Mouse (Mus musculus): ENCODE measurements around the gene E130311K13Rik. TPM values are rescaled to one million over a fixed set of nuclear protein-coding genes. Genes with fewer than 3 reads are reported as not detected.
A peak's percentile ranks its signal among the peaks of the same experiment; 100 is the strongest.

E130311K13Rik gene
- polyA plus RNA-seq, 1 experiment from 2014 or later = 3.7 TPM

DNA sequence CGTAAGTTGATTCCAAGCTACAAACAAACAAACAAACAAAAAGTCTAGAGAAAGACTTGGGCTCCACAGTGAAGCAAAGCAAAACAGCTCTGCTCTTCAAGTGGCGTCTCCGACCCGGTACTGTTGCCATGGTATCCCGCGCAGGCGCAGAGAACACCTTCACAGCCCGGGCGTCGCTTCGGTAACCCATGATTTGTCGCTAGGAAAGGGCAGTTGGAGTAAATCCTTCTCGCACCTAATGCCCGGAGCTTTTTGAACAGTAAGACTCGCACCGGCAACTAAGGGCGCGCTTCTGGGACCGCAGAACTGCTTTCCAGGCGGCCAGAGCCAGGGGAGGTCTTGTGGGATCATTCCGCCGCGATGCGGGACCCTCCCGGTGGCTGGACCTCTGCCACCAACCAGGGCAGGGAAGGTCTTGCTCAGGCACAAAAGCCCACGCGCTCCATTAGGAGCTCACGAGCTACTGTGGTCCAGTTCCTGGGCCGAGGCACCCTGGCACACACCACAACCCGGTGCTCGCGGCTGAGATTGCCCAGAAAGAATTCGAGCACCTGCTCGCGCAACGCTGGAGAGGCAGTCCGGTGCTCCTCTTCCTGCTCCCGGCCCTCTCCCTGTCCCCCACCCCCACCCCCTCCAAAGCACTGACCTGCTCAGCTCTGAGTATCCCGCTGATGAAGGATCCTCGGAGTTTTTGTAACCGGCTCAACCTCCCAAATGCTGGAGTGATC, 30.5 kb downstream of the E130311K13Rik start:
- H3K9me3 ChIP-seq (replicated peaks; ENCODE audit: control insufficient read depth, low read length) = no peaks in the 10 kb centered on the region
- peak overlapping the region; percentile 71 for H3K9ac ChIP-seq (ENCODE audit: low read length)
- H3K4me1 ChIP-seq (ENCODE audit: control insufficient read depth, insufficient read depth, low read length) = peaks cover 5% of the 10 kb centered on the region; the same call in 1 of the 2 replicates
- H3K27me3 ChIP-seq (ENCODE audit: control insufficient read depth, insufficient read depth, low read length) = 0 out of 2 replicates have a peak, but pooled peaks cover 3% of the 10 kb centered on the region
- H3K36me3 ChIP-seq (ENCODE audit: control insufficient read depth, insufficient read depth) = no peaks in the 10 kb centered on the region
- under 1% methylated on average over 41 of the region's 41 CpGs for WGBS
- H3K4me2 ChIP-seq (ENCODE audit: low read depth, low read length) = peak overlapping the region; percentile 100
- H3K4me3 ChIP-seq (ENCODE audit: low read length) = peak overlapping the region; percentile 74
- peak; percentile 82 for ATAC-seq (replicated peaks; ENCODE audit: extremely low read depth, insufficient read depth, low FRiP score)
- H3K27ac ChIP-seq (ENCODE audit: low read length) = no peak overlapping the region

GRCm38 (mm10) chr3:63897177-63897576, 32.1 kb downstream of the E130311K13Rik start:
- Histone ChIP-seq H3K4me2 (ENCODE audit: low read depth, low read length) (no peak overlapping the region), H3K36me3 (ENCODE audit: control insufficient read depth, insufficient read depth) (no peaks in the 10 kb centered on the region), H3K4me3 (ENCODE audit: low read length) (no peak overlapping the region), H3K9ac (ENCODE audit: low read length) (no peak overlapping the region), H3K9me3 (replicated peaks; ENCODE audit: control insufficient read depth, low read length) (no peaks in the 10 kb centered on the region), H3K4me1 (ENCODE audit: control insufficient read depth, insufficient read depth, low read length) (peaks cover 5% of the 10 kb centered on the region; the same call in 1 of the 2 replicates), H3K27me3 (ENCODE audit: control insufficient read depth, insufficient read depth, low read length) (0 out of 2 replicates have a peak, but pooled peaks cover 3% of the 10 kb centered on the region), H3K27ac (ENCODE audit: low read length) (no peak overlapping the region)
- 68% methylated on average over 1 of the region's 1 CpGs for WGBS
- ATAC-seq (replicated peaks; ENCODE audit: extremely low read depth, insufficient read depth, low FRiP score) = no peak

- WGBS = 86% methylated on average over 4 of the region's 4 CpGs
- H3K36me3 ChIP-seq (ENCODE audit: control insufficient read depth, insufficient read depth) = no peaks in the 10 kb centered on the region
- peaks cover 5% of the 10 kb centered on the region; the same call in 1 of the 2 replicates for H3K4me1 ChIP-seq (ENCODE audit: control insufficient read depth, insufficient read depth, low read length)
- no peak for ATAC-seq (replicated peaks; ENCODE audit: extremely low read depth, insufficient read depth, low FRiP score)
- H3K4me3 ChIP-seq (ENCODE audit: low read length) = no peak overlapping the region
- 0 out of 2 replicates have a peak, but pooled peaks cover 3% of the 10 kb centered on the region for H3K27me3 ChIP-seq (ENCODE audit: control insufficient read depth, insufficient read depth, low read length)
- no peak overlapping the region for H3K9ac ChIP-seq (ENCODE audit: low read length)
- H3K27ac ChIP-seq (ENCODE audit: low read length) = no peak overlapping the region
- H3K9me3 ChIP-seq (replicated peaks; ENCODE audit: control insufficient read depth, low read length) = no peaks in the 10 kb centered on the region
- no peak overlapping the region for H3K4me2 ChIP-seq (ENCODE audit: low read depth, low read length)
Measured at GRCm38 (mm10) chr3:63896303-63896702, 33.0 kb downstream of the E130311K13Rik start.

- H3K9me3 ChIP-seq (replicated peaks; ENCODE audit: control insufficient read depth, low read length) = no peaks in the 10 kb centered on the region
- 0 out of 2 replicates have a peak, but pooled peaks cover 3% of the 10 kb centered on the region for H3K27me3 ChIP-seq (ENCODE audit: control insufficient read depth, insufficient read depth, low read length)
- H3K27ac ChIP-seq (ENCODE audit: low read length) = no peak overlapping the region
- H3K4me3 ChIP-seq (ENCODE audit: low read length) = no peak overlapping the region
- WGBS = 60% methylated on average over 2 of the region's 2 CpGs
- no peak overlapping the region for H3K9ac ChIP-seq (ENCODE audit: low read length)
- H3K4me1 ChIP-seq (ENCODE audit: control insufficient read depth, insufficient read depth, low read length) = peaks cover 5% of the 10 kb centered on the region; the same call in 1 of the 2 replicates
- no peak overlapping the region for H3K4me2 ChIP-seq (ENCODE audit: low read depth, low read length)
- ATAC-seq (replicated peaks; ENCODE audit: extremely low read depth, insufficient read depth, low FRiP score) = no peak
- no peaks in the 10 kb centered on the region for H3K36me3 ChIP-seq (ENCODE audit: control insufficient read depth, insufficient read depth)
Measured at GRCm38 (mm10) chr3:63895786-63896185, 33.5 kb downstream of the E130311K13Rik start.

GRCm38 (mm10) chr3:63893677-63894076, 35.6 kb downstream of the E130311K13Rik start:
- 61% methylated on average over 7 of the region's 7 CpGs for WGBS
- no peaks in the 10 kb centered on the region for H3K36me3 ChIP-seq (ENCODE audit: control insufficient read depth, insufficient read depth)
- H3K4me2 ChIP-seq (ENCODE audit: low read depth, low read length) = no peak overlapping the region
- H3K4me1 ChIP-seq (ENCODE audit: control insufficient read depth, insufficient read depth, low read length) = no peaks in the 10 kb centered on the region
- no peak overlapping the region for H3K27ac ChIP-seq (ENCODE audit: low read length)
- H3K4me3 ChIP-seq (ENCODE audit: low read length) = no peak overlapping the region
- H3K9ac ChIP-seq (ENCODE audit: low read length) = no peak overlapping the region
- no peaks in the 10 kb centered on the region for H3K9me3 ChIP-seq (replicated peaks; ENCODE audit: control insufficient read depth, low read length)
- H3K27me3 ChIP-seq (ENCODE audit: control insufficient read depth, insufficient read depth, low read length) = no peaks in the 10 kb centered on the region
- ATAC-seq (replicated peaks; ENCODE audit: extremely low read depth, insufficient read depth, low FRiP score) = no peak

GRCm38 (mm10) chr3:63892154-63892553, 37.1 kb downstream of the E130311K13Rik start:
- Histone ChIP-seq H3K9me3 (replicated peaks; ENCODE audit: control insufficient read depth, low read length) (no peaks in the 10 kb centered on the region), H3K4me3 (ENCODE audit: low read length) (no peak overlapping the region), H3K4me1 (ENCODE audit: control insufficient read depth, insufficient read depth, low read length) (no peaks in the 10 kb centered on the region), H3K36me3 (ENCODE audit: control insufficient read depth, insufficient read depth) (no peaks in the 10 kb centered on the region), H3K4me2 (ENCODE audit: low read depth, low read length) (no peak overlapping the region), H3K27ac (ENCODE audit: low read length) (no peak overlapping the region), H3K9ac (ENCODE audit: low read length) (no peak overlapping the region), H3K27me3 (ENCODE audit: control insufficient read depth, insufficient read depth, low read length) (no peaks in the 10 kb centered on the region)
- 41% methylated on average over 3 of the region's 3 CpGs for WGBS
- no peak for ATAC-seq (replicated peaks; ENCODE audit: extremely low read depth, insufficient read depth, low FRiP score)

GRCm38 (mm10) chr3:63881065-63881464, 48.2 kb downstream of the E130311K13Rik start:
- no peaks in the 10 kb centered on the region for H3K27me3 ChIP-seq (ENCODE audit: control insufficient read depth, insufficient read depth, low read length)
- WGBS = 81% methylated on average over 2 of the region's 2 CpGs
- H3K4me2 ChIP-seq (ENCODE audit: low read depth, low read length) = no peak overlapping the region
- no peak overlapping the region for H3K4me3 ChIP-seq (ENCODE audit: low read length)
- no peaks in the 10 kb centered on the region for H3K9me3 ChIP-seq (replicated peaks; ENCODE audit: control insufficient read depth, low read length)
- no peak overlapping the region for H3K27ac ChIP-seq (ENCODE audit: low read length)
- H3K4me1 ChIP-seq (ENCODE audit: control insufficient read depth, insufficient read depth, low read length) = no peaks in the 10 kb centered on the region
- H3K36me3 ChIP-seq (ENCODE audit: control insufficient read depth, insufficient read depth) = no peaks in the 10 kb centered on the region
- no peak overlapping the region for H3K9ac ChIP-seq (ENCODE audit: low read length)
- ATAC-seq (replicated peaks; ENCODE audit: extremely low read depth, insufficient read depth, low FRiP score) = no peak

- no peaks in the 10 kb centered on the region for H3K36me3 ChIP-seq (ENCODE audit: control insufficient read depth, insufficient read depth)
- H3K9me3 ChIP-seq (replicated peaks; ENCODE audit: control insufficient read depth, low read length) = no peaks in the 10 kb centered on the region
- ATAC-seq (replicated peaks; ENCODE audit: extremely low read depth, insufficient read depth, low FRiP score) = no peak
- H3K27me3 ChIP-seq (ENCODE audit: control insufficient read depth, insufficient read depth, low read length) = no peaks in the 10 kb centered on the region
- no peak overlapping the region for H3K9ac ChIP-seq (ENCODE audit: low read length)
- no peak overlapping the region for H3K4me3 ChIP-seq (ENCODE audit: low read length)
- H3K27ac ChIP-seq (ENCODE audit: low read length) = no peak overlapping the region
- no peak overlapping the region for H3K4me2 ChIP-seq (ENCODE audit: low read depth, low read length)
- no peaks in the 10 kb centered on the region for H3K4me1 ChIP-seq (ENCODE audit: control insufficient read depth, insufficient read depth, low read length)
- 48% methylated on average over 4 of the region's 4 CpGs for WGBS
Measured at GRCm38 (mm10) chr3:63878995-63879666, 50.1 kb downstream of the E130311K13Rik start.

DNA sequence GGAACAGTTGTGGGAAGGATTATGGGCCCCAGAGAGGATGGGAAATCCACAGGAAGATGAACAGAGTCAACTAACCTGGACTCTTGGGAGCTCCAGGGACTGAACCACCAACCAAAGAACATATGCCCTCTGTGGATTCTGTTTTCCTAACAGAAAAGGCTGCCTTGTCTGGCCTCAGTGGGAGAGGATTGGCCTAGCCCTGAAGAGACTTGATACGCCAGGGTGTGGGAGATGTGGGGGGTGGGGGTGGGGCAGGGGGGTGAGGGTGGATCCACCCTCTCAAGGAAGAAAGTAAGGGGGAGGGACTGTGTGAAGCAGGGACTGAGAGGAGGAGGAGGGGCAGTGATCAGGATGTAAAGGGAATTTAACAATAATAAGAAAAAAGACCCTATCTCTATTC, 56.5 kb downstream of the E130311K13Rik start:
- no peaks in the 10 kb centered on the region for H3K36me3 ChIP-seq (ENCODE audit: control insufficient read depth, insufficient read depth)
- H3K4me2 ChIP-seq (ENCODE audit: low read depth, low read length) = no peak overlapping the region
- H3K9ac ChIP-seq (ENCODE audit: low read length) = no peak overlapping the region
- H3K27me3 ChIP-seq (ENCODE audit: control insufficient read depth, insufficient read depth, low read length) = no peaks in the 10 kb centered on the region
- no peaks in the 10 kb centered on the region for H3K4me1 ChIP-seq (ENCODE audit: control insufficient read depth, insufficient read depth, low read length)
- no peak for ATAC-seq (replicated peaks; ENCODE audit: extremely low read depth, insufficient read depth, low FRiP score)
- no peaks in the 10 kb centered on the region for H3K9me3 ChIP-seq (replicated peaks; ENCODE audit: control insufficient read depth, low read length)
- 71% methylated on average over 1 of the region's 1 CpGs for WGBS
- H3K27ac ChIP-seq (ENCODE audit: low read length) = no peak overlapping the region
- no peak overlapping the region for H3K4me3 ChIP-seq (ENCODE audit: low read length)
